Mouse (Mus musculus) gastrocnemius, adult 18-20 months (tissue): ENCODE results near the gene Pafah1b3. TPM values are rescaled to one million over a fixed set of nuclear protein-coding genes. Genes with fewer than 3 reads are reported as not detected.

ENCODE experiments used
- total RNA-seq, 2 experiments: library from RNA; stranded (reverse); gene quantifications; 2 replicates each; pipeline ENCODE4 v1.2.3; 2021

Gene Pafah1b3
- total RNA-seq, 2 experiments from 2014 or later = 0.82 to 1.1 TPM

Other genes with a start within 250 kb of the Pafah1b3 start
- gene Grik5, start 225.6 kb downstream of the Pafah1b3 start, total RNA-seq = 1 to 10 TPM; 1.7 to 2.7 TPM
- 1 to 10 TPM; 7.5 to 7.7 TPM for gene Zfp574, start 225.4 kb downstream of the Pafah1b3 start, total RNA-seq
- under 1 TPM; 0.07 to 0.09 TPM for gene Pou2f2, start 118.3 kb downstream of the Pafah1b3 start, total RNA-seq
- 1 to 10 TPM; 8.3 to 8.4 TPM for gene Dedd2, start 77.4 kb downstream of the Pafah1b3 start, total RNA-seq
- gene Zfp526, start 76.6 kb downstream of the Pafah1b3 start, total RNA-seq = 1 to 10 TPM; 4.7 to 5.3 TPM
- gene Gsk3a, start 60.1 kb downstream of the Pafah1b3 start, total RNA-seq = 10 to 100 TPM; 83.2 to 83.8 TPM
- gene Erf, start 47.2 kb downstream of the Pafah1b3 start, total RNA-seq = 1 to 10 TPM; 5.7 to 7.3 TPM
- 10 to 100 TPM; 34.8 to 38.3 TPM for gene Cic, start 30.3 kb downstream of the Pafah1b3 start, total RNA-seq
- gene Prr19, start 3.4 kb upstream of the Pafah1b3 start, total RNA-seq = not detected
- not detected for gene Tmem145, start 8.1 kb upstream of the Pafah1b3 start, total RNA-seq
- gene Megf8, start 19.2 kb upstream of the Pafah1b3 start, total RNA-seq = 10 to 100 TPM; 20.3 to 22.0 TPM
- not detected for gene Cnfn, start 71.7 kb upstream of the Pafah1b3 start, total RNA-seq
- gene Lipe, start 100.7 kb upstream of the Pafah1b3 start, total RNA-seq = 10 to 100 TPM; 21.3 to 22.7 TPM
- gene Cxcl17, start 114.9 kb upstream of the Pafah1b3 start, total RNA-seq = not detected
- 1 to 10 TPM; 2.7 to 4.4 TPM for gene Ceacam1, start 179.6 kb upstream of the Pafah1b3 start, total RNA-seq
- gene Ceacam2, start 241.9 kb upstream of the Pafah1b3 start, total RNA-seq = 1 to 10 TPM in 1 of 2 experiments, under 1 TPM in 1; 0.46 to 1.1 TPM